Comparison of ENCODE assay signal across 14 mouse cellular contexts in genomic region chr7:30306083-30306779, GRCm38 (mm10). TPM values are rescaled to one million over a fixed set of nuclear protein-coding genes. Genes with fewer than 3 reads are reported as not detected.
DNase-seq lines count a peak whose midpoint lies in the region; ATAC-seq lines count a peak whose summit lies in the region.
"Had no signal": no experiment of that assay in that cellular context is flagged by ENCODE, and none has a peak within 500 bp of the region (broad histone marks: within the 10 kb centered on the region; RNA-seq: fewer than 3 reads in every experiment).

No protein-coding gene starts in this region.

- H3K27ac ChIP-seq in forebrain, embryonic 14.5 days (ENCODE audit: low read depth, low read length) = no peak overlapping the region
- H3K27ac ChIP-seq in forebrain, embryonic 12.5 days = no peak overlapping the region
- H3K27ac ChIP-seq in limb, embryonic 12.5 days = peak overlapping the region; percentile 29; the same call in 1 of the 2 replicates
- no peak overlapping the region for H3K27ac ChIP-seq in limb, embryonic 10.5 days
- H3K27ac ChIP-seq: heart, embryonic 13.5 days had no signal

- 95% methylated on average over 16 of the region's 16 CpGs for WGBS in forebrain, embryonic 14.5 days
- WGBS in forebrain, embryonic 12.5 days = 97% methylated on average over 16 of the region's 16 CpGs
- whole genome bisulfite sequencing in limb, embryonic 12.5 days = 93% methylated on average over 16 of the region's 16 CpGs
- WGBS in limb, embryonic 10.5 days = 91% methylated on average over 16 of the region's 16 CpGs

- H3K9me3 ChIP-seq in forebrain, embryonic 14.5 days (replicated peaks; ENCODE audit: control insufficient read depth, low read length) = no peaks in the 10 kb centered on the region
- H3K9me3 ChIP-seq in forebrain, embryonic 12.5 days = no peaks in the 10 kb centered on the region
- no peaks in the 10 kb centered on the region for H3K9me3 ChIP-seq in limb, embryonic 12.5 days
- H3K9me3 ChIP-seq in limb, embryonic 10.5 days (replicated peaks) = no peaks in the 10 kb centered on the region
- H3K9me3 ChIP-seq: G1E; heart, embryonic 13.5 days had no signal

- no peak for ATAC-seq in forebrain, embryonic 14.5 days
- no peak for ATAC-seq in forebrain, embryonic 12.5 days (ENCODE audit: low FRiP score)
- no peak for ATAC-seq in limb, embryonic 12.5 days (ENCODE audit: insufficient number of reproducible peaks, insufficient read depth, low FRiP score, low TSS enrichment, low read depth)

- H3K4me2 ChIP-seq in forebrain, embryonic 14.5 days (ENCODE audit: low read length) = no peak overlapping the region
- H3K4me2 ChIP-seq in forebrain, embryonic 12.5 days = no peak overlapping the region
- H3K4me2 ChIP-seq in limb, embryonic 12.5 days = no peak overlapping the region
- H3K4me2 ChIP-seq: heart, embryonic 13.5 days had no signal

- peaks cover 54% of the 10 kb centered on the region for H3K36me3 ChIP-seq in forebrain, embryonic 14.5 days (ENCODE audit: control insufficient read depth, insufficient read depth, low read length)
- peaks cover 53% of the 10 kb centered on the region for H3K36me3 ChIP-seq in forebrain, embryonic 12.5 days (replicated peaks)
- H3K36me3 ChIP-seq in limb, embryonic 12.5 days = peaks cover 63% of the 10 kb centered on the region
- H3K36me3 ChIP-seq in limb, embryonic 10.5 days = peaks cover 70% of the 10 kb centered on the region

- H3K4me3 ChIP-seq in forebrain, embryonic 14.5 days (ENCODE audit: low read depth, low read length) = no peak overlapping the region
- H3K4me3 ChIP-seq in forebrain, embryonic 12.5 days (replicated peaks) = no peak overlapping the region
- H3K4me3 ChIP-seq in limb, embryonic 12.5 days (replicated peaks) = no peak overlapping the region
- no peak overlapping the region for H3K4me3 ChIP-seq in limb, embryonic 10.5 days
- H3K4me3 ChIP-seq: heart, embryonic 13.5 days had no signal

- peaks cover 6% of the 10 kb centered on the region for H3K4me1 ChIP-seq in forebrain, embryonic 14.5 days (ENCODE audit: control insufficient read depth, insufficient read depth, low read length)
- peaks cover 21% of the 10 kb centered on the region for H3K4me1 ChIP-seq in forebrain, embryonic 12.5 days
- peaks cover 18% of the 10 kb centered on the region for H3K4me1 ChIP-seq in limb, embryonic 12.5 days (replicated peaks)
- peaks cover 24% of the 10 kb centered on the region for H3K4me1 ChIP-seq in limb, embryonic 10.5 days

- peak; percentile 41 for DNase-seq in forebrain, embryonic 14.5 days (ENCODE audit: low spot score)
- DNase-seq in limb, embryonic 10.5 days (ENCODE audit: low spot score) = no peak
- DNase-seq in A20 (ENCODE audit: low read depth, low spot score) (peak; percentile 52), adipocyte (ENCODE audit: low spot score) (peak; percentile 59)
- DNase-seq in layer of hippocampus, postnatal 36 days = no peak
- DNase-seq in layer of hippocampus, adult 11-12 months (ENCODE audit: low spot score) = no peak
- DNase-seq: cerebellum, postnatal 14 days; kidney, postnatal 10 days had no signal

- H3K9ac ChIP-seq in forebrain, embryonic 14.5 days (ENCODE audit: low read length) = no peak overlapping the region
- H3K9ac ChIP-seq in forebrain, embryonic 12.5 days = no peak overlapping the region
- H3K9ac ChIP-seq in limb, embryonic 12.5 days (replicated peaks) = no peak overlapping the region
- H3K9ac ChIP-seq: heart, embryonic 13.5 days had no signal

- H3K27me3 ChIP-seq in forebrain, embryonic 14.5 days (replicated peaks; ENCODE audit: control insufficient read depth, insufficient read depth, low read length) = no peaks in the 10 kb centered on the region
- H3K27me3 ChIP-seq in forebrain, embryonic 12.5 days = no peaks in the 10 kb centered on the region
- H3K27me3 ChIP-seq in limb, embryonic 12.5 days = no peaks in the 10 kb centered on the region
- no peaks in the 10 kb centered on the region for H3K27me3 ChIP-seq in limb, embryonic 10.5 days (ENCODE audit: low read depth, poor library complexity, severe bottlenecking)
- H3K27me3 ChIP-seq: heart, embryonic 13.5 days had no signal

RNA-seq across cellular contexts. Expression of gene Alkbh6, which starts 2.3 kb away (rescaled TPM):
- polyA plus RNA-seq in forebrain, embryonic 14.5 days (2014; fragmentation: Nextera tagmentation; extraction: Ambion mirVana) = 102 and 118 TPM in 2 replicates
- 73.2 and 79.0 TPM in 2 replicates for polyA plus RNA-seq in forebrain, embryonic 12.5 days (2016; fragmentation: Nextera tagmentation; extraction: Ambion mirVana)
- 101 TPM in 2 replicates for polyA plus RNA-seq in limb, embryonic 12.5 days (2016; fragmentation: Nextera tagmentation; extraction: Ambion mirVana)
- polyA plus RNA-seq in limb, embryonic 10.5 days (2016; fragmentation: Nextera tagmentation; extraction: Ambion mirVana) = 93.3 and 107 TPM in 2 replicates
- total RNA-seq in layer of hippocampus, postnatal 36 days (2021) = 10 to 100 TPM; 54.2 to 57.2 TPM

RNA-seq across cellular contexts. Expression of gene Syne4, which starts 8.4 kb away (rescaled TPM):
- 3.6 and 3.7 TPM in 2 replicates for polyA plus RNA-seq in forebrain, embryonic 14.5 days (2014; fragmentation: Nextera tagmentation; extraction: Ambion mirVana)
- 21.8 and 23.5 TPM in 2 replicates for polyA plus RNA-seq in forebrain, embryonic 12.5 days (2016; fragmentation: Nextera tagmentation; extraction: Ambion mirVana)
- polyA plus RNA-seq in limb, embryonic 12.5 days (2016; fragmentation: Nextera tagmentation; extraction: Ambion mirVana) = 84.6 and 98.6 TPM in 2 replicates
- 52.9 and 92.3 TPM in 2 replicates for polyA plus RNA-seq in limb, embryonic 10.5 days (2016; fragmentation: Nextera tagmentation; extraction: Ambion mirVana)
- total RNA-seq in layer of hippocampus, postnatal 36 days (2021) = 10 to 100 TPM; 10.5 to 12.7 TPM

RNA-seq across cellular contexts. Expression of gene Clip3, which starts 14.7 kb away (rescaled TPM):
- polyA plus RNA-seq in forebrain, embryonic 14.5 days (2014; fragmentation: Nextera tagmentation; extraction: Ambion mirVana) = 142 and 174 TPM in 2 replicates
- polyA plus RNA-seq in forebrain, embryonic 12.5 days (2016; fragmentation: Nextera tagmentation; extraction: Ambion mirVana) = 77.2 and 87.9 TPM in 2 replicates
- 39.7 and 46.6 TPM in 2 replicates for polyA plus RNA-seq in limb, embryonic 12.5 days (2016; fragmentation: Nextera tagmentation; extraction: Ambion mirVana)
- polyA plus RNA-seq in limb, embryonic 10.5 days (2016; fragmentation: Nextera tagmentation; extraction: Ambion mirVana) = 37.8 and 51.7 TPM in 2 replicates
- 100 to 1,000 TPM; 454 to 456 TPM for total RNA-seq in layer of hippocampus, postnatal 36 days (2021)
- polyA plus RNA-seq: G1E had no signal

RNA-seq across cellular contexts. Expression of gene E130208F15Rik, which starts 15.3 kb away (rescaled TPM):
- not detected in 2 replicates for polyA plus RNA-seq in forebrain, embryonic 14.5 days (2014; fragmentation: Nextera tagmentation; extraction: Ambion mirVana)
- 2.0 TPM in 1 of 2 replicates, not detected in the other for polyA plus RNA-seq in forebrain, embryonic 12.5 days (2016; fragmentation: Nextera tagmentation; extraction: Ambion mirVana)
- polyA plus RNA-seq in limb, embryonic 12.5 days (2016; fragmentation: Nextera tagmentation; extraction: Ambion mirVana) = 0.97 and 5.0 TPM in 2 replicates
- polyA plus RNA-seq in limb, embryonic 10.5 days (2016; fragmentation: Nextera tagmentation; extraction: Ambion mirVana) = 2.1 and 4.2 TPM in 2 replicates
- total RNA-seq in layer of hippocampus, postnatal 36 days (2021) = under 1 TPM; 0.28 to 0.40 TPM
- polyA plus RNA-seq: limb, embryonic 11.5 days; stomach, embryonic 14.5 days had no signal

RNA-seq across cellular contexts. Expression of gene Sdhaf1, which starts 17.5 kb away (rescaled TPM):
- 18.7 and 23.8 TPM in 2 replicates for polyA plus RNA-seq in forebrain, embryonic 14.5 days (2014; fragmentation: Nextera tagmentation; extraction: Ambion mirVana)
- polyA plus RNA-seq in forebrain, embryonic 12.5 days (2016; fragmentation: Nextera tagmentation; extraction: Ambion mirVana) = 22.0 and 23.8 TPM in 2 replicates
- 20.7 and 23.6 TPM in 2 replicates for polyA plus RNA-seq in limb, embryonic 12.5 days (2016; fragmentation: Nextera tagmentation; extraction: Ambion mirVana)
- polyA plus RNA-seq in limb, embryonic 10.5 days (2016; fragmentation: Nextera tagmentation; extraction: Ambion mirVana) = 18.3 and 18.4 TPM in 2 replicates
- total RNA-seq in layer of hippocampus, postnatal 36 days (2021) = 1 to 10 TPM; 6.6 to 7.4 TPM

Comparison
In these comparisons a context has a peak if more than half of its experiments do, and no peak if none do; other contexts are left out.
1. DNase-seq: peak in forebrain, embryonic 14.5 days (single experiment), A20 (single experiment) and adipocyte (single experiment); none in limb, embryonic 10.5 days (single experiment), layer of hippocampus, postnatal 36 days (0 of 2) and layer of hippocampus, adult 11-12 months (single experiment).